Comparison of ENCODE assay signal across 12 mouse cellular contexts in genomic region chr3:97521946-97522731, GRCm38 (mm10).
A peak's percentile ranks its signal among the peaks of the same experiment; 100 is the strongest.
DNase-seq lines count a peak whose midpoint lies in the region; ATAC-seq and TF ChIP-seq lines count a peak whose summit lies in the region.
"Had no signal": no experiment of that assay in that cellular context is flagged by ENCODE, and none has a peak within 500 bp of the region (broad histone marks: within the 10 kb centered on the region; RNA-seq: fewer than 3 reads in every experiment).

No protein-coding gene starts in this region.

- no peak overlapping the region for H3K9ac ChIP-seq in forebrain, embryonic 15.5 days (replicated peaks)
- no peak overlapping the region for H3K9ac ChIP-seq in midbrain, embryonic 13.5 days (replicated peaks)
- no peak overlapping the region for H3K9ac ChIP-seq in stomach, postnatal 0 days (ENCODE audit: low read length)
- H3K9ac ChIP-seq: liver, embryonic 15.5 days had no signal

- peak overlapping the region; percentile 22 for H3K4me2 ChIP-seq in forebrain, embryonic 15.5 days (replicated peaks)
- peak overlapping the region; percentile 13; the same call in 1 of the 2 replicates for H3K4me2 ChIP-seq in midbrain, embryonic 13.5 days (replicated peaks)
- H3K4me2 ChIP-seq in stomach, postnatal 0 days (replicated peaks; ENCODE audit: low read depth), result no peak overlapping the region
- H3K4me2 ChIP-seq: liver, embryonic 15.5 days had no signal

- no peaks in the 10 kb centered on the region; the same call in 1 of the 2 replicates for H3K9me3 ChIP-seq in forebrain, embryonic 15.5 days
- H3K9me3 ChIP-seq in midbrain, embryonic 13.5 days, result peaks cover 16% of the 10 kb centered on the region; the same call in 1 of the 2 replicates
- no peaks in the 10 kb centered on the region for H3K9me3 ChIP-seq in stomach, postnatal 0 days (ENCODE audit: control insufficient read depth, low read length)
- H3K9me3 ChIP-seq: liver, embryonic 15.5 days had no signal

- H3K36me3 ChIP-seq in forebrain, embryonic 15.5 days, result no peaks in the 10 kb centered on the region
- H3K36me3 ChIP-seq in midbrain, embryonic 13.5 days, result no peaks in the 10 kb centered on the region
- no peaks in the 10 kb centered on the region for H3K36me3 ChIP-seq in stomach, postnatal 0 days (ENCODE audit: control insufficient read depth, insufficient read depth, low read length)
- H3K36me3 ChIP-seq: liver, embryonic 15.5 days had no signal

- intact Hi-C loops in heart, postnatal 25 days (cut with DNase I), result no loop called here

- H3K27ac ChIP-seq in forebrain, embryonic 15.5 days (replicated peaks), result peak overlapping the region; percentile 62
- peak overlapping the region; percentile 62 for H3K27ac ChIP-seq in midbrain, embryonic 13.5 days
- no peak overlapping the region for H3K27ac ChIP-seq in stomach, postnatal 0 days (replicated peaks)
- H3K27ac ChIP-seq: liver, embryonic 15.5 days had no signal

- no peak for TF ChIP-seq CTCF in stomach, postnatal 0 days (IDR thresholded peaks at IDR 0.05; ENCODE audit: low read depth)

- DNase-seq in brain, adult 2 months (ENCODE audit: low read depth, low spot score), result peak; percentile 94
- peak; percentile 78 to 81 for DNase-seq in layer of hippocampus, adult 8-10 months (ENCODE audit: low spot score in 2 of 2)
- no peak for DNase-seq in ovary, postnatal 14 days (ENCODE audit: low spot score)
- no peak for DNase-seq in testis, postnatal 10 days (ENCODE audit: low spot score)
- no peak for DNase-seq in heart, postnatal 25 days (ENCODE audit: low spot score)
- DNase-seq in stomach, postnatal 0 days (ENCODE audit: low spot score), result no peak
- DNase-seq: adrenal gland, postnatal 14 days had no signal

- TF ChIP-seq EP300 in stomach, postnatal 0 days (optimal IDR thresholded peaks at IDR 0.05), result no peak

- no peak overlapping the region for H3K4me3 ChIP-seq in forebrain, embryonic 15.5 days
- H3K4me3 ChIP-seq in midbrain, embryonic 13.5 days (replicated peaks), result no peak overlapping the region
- H3K4me3 ChIP-seq in stomach, postnatal 0 days (ENCODE audit: low read depth, low read length), result no peak overlapping the region
- H3K4me3 ChIP-seq: erythroblast, embryonic 14.5 days; liver, embryonic 15.5 days had no signal

- peak; percentile 83 for ATAC-seq in forebrain, embryonic 15.5 days (replicated peaks)
- ATAC-seq in midbrain, embryonic 13.5 days, result peak; percentile 85
- ATAC-seq in stomach, postnatal 0 days (ENCODE audit: low FRiP score, low TSS enrichment), result no peak

- H3K27me3 ChIP-seq in forebrain, embryonic 15.5 days, result 0 out of 2 replicates have a peak, but pooled peaks cover 2% of the 10 kb centered on the region
- no peaks in the 10 kb centered on the region for H3K27me3 ChIP-seq in midbrain, embryonic 13.5 days
- no peaks in the 10 kb centered on the region for H3K27me3 ChIP-seq in stomach, postnatal 0 days (ENCODE audit: control insufficient read depth, insufficient read depth, low read length)
- H3K27me3 ChIP-seq: CH12.LX; liver, embryonic 15.5 days had no signal

- WGBS in forebrain, embryonic 15.5 days, result 59% methylated on average over 13 of the region's 13 CpGs
- WGBS in midbrain, embryonic 13.5 days, result 55% methylated on average over 13 of the region's 13 CpGs
- 65% methylated on average over 13 of the region's 13 CpGs for WGBS in stomach, postnatal 0 days

- peaks cover 23% of the 10 kb centered on the region for H3K4me1 ChIP-seq in forebrain, embryonic 15.5 days
- peaks cover 15% of the 10 kb centered on the region for H3K4me1 ChIP-seq in midbrain, embryonic 13.5 days (replicated peaks)
- no peaks in the 10 kb centered on the region for H3K4me1 ChIP-seq in stomach, postnatal 0 days (replicated peaks; ENCODE audit: control insufficient read depth, insufficient read depth)
- H3K4me1 ChIP-seq: liver, embryonic 15.5 days had no signal

Comparison
In these comparisons a context has a peak if more than half of its experiments do, and no peak if none do; other contexts are left out.
1. DNase-seq: peak in brain, adult 2 months (single experiment) and layer of hippocampus, adult 8-10 months (2 of 2); none in ovary, postnatal 14 days (single experiment), testis, postnatal 10 days (single experiment), heart, postnatal 25 days (single experiment) and stomach, postnatal 0 days (single experiment).